Mouse (Mus musculus): ENCODE results near the gene Sprr2h. TPM values are rescaled to one million over a fixed set of nuclear protein-coding genes. Genes with fewer than 3 reads are reported as not detected.

Gene Sprr2h
- polyA plus RNA-seq, 1 experiment from 2014 or later, result not detected

Other genes with a start within 250 kb of the Sprr2h start
- gene Lelp1, start 242.9 kb upstream of the Sprr2h start, polyA plus RNA-seq (2015; fragmentation: Nextera tagmentation; extraction: Ambion mirVana), result not detected in 2 replicates
- not detected in 2 replicates for gene Sprr2a1, start 169.9 kb upstream of the Sprr2h start, polyA plus RNA-seq (2015; fragmentation: Nextera tagmentation; extraction: Ambion mirVana)
- gene Sprr2a2, start 169.8 kb upstream of the Sprr2h start, polyA plus RNA-seq (2015; fragmentation: Nextera tagmentation; extraction: Ambion mirVana), result 0.29 TPM in 1 of 2 replicates, not detected in the other
- gene Sprr2a3, start 100.3 kb upstream of the Sprr2h start, polyA plus RNA-seq (2015; fragmentation: Nextera tagmentation; extraction: Ambion mirVana), result not detected in 2 replicates
- gene Sprr2b, start 69.1 kb upstream of the Sprr2h start, polyA plus RNA-seq (2015; fragmentation: Nextera tagmentation; extraction: Ambion mirVana), result 0.63 TPM in 1 of 2 replicates, not detected in the other
- not detected in 2 replicates for gene Sprr2d, start 46.5 kb upstream of the Sprr2h start, polyA plus RNA-seq (2015; fragmentation: Nextera tagmentation; extraction: Ambion mirVana)
- not detected in 2 replicates for gene Sprr2e, start 33.5 kb upstream of the Sprr2h start, polyA plus RNA-seq (2015; fragmentation: Nextera tagmentation; extraction: Ambion mirVana)
- not detected in 2 replicates for gene Sprr2f, start 20.5 kb upstream of the Sprr2h start, polyA plus RNA-seq (2015; fragmentation: Nextera tagmentation; extraction: Ambion mirVana)
- not detected in 2 replicates for gene Sprr2i, start 22.3 kb downstream of the Sprr2h start, polyA plus RNA-seq (2015; fragmentation: Nextera tagmentation; extraction: Ambion mirVana)
- not detected in 2 replicates for gene Sprr2j-ps, start 32.4 kb downstream of the Sprr2h start, polyA plus RNA-seq (2015; fragmentation: Nextera tagmentation; extraction: Ambion mirVana)
- gene Gm9774, start 43.7 kb downstream of the Sprr2h start, polyA plus RNA-seq (2015; fragmentation: Nextera tagmentation; extraction: Ambion mirVana), result 6.2 and 10.3 TPM in 2 replicates
- not detected in 2 replicates for gene Sprr2k, start 46.9 kb downstream of the Sprr2h start, polyA plus RNA-seq (2015; fragmentation: Nextera tagmentation; extraction: Ambion mirVana)
- gene Sprr1b, start 53.1 kb downstream of the Sprr2h start, polyA plus RNA-seq (2015; fragmentation: Nextera tagmentation; extraction: Ambion mirVana), result not detected in 2 replicates
- not detected in 2 replicates for gene Sprr3, start 73.0 kb downstream of the Sprr2h start, polyA plus RNA-seq (2015; fragmentation: Nextera tagmentation; extraction: Ambion mirVana)
- not detected in 2 replicates for gene Sprr1a, start 100.2 kb downstream of the Sprr2h start, polyA plus RNA-seq (2015; fragmentation: Nextera tagmentation; extraction: Ambion mirVana)
- not detected in 2 replicates for gene Sprr4, start 114.8 kb downstream of the Sprr2h start, polyA plus RNA-seq (2015; fragmentation: Nextera tagmentation; extraction: Ambion mirVana)
- not detected in 2 replicates for gene 2310046K23Rik, start 148.8 kb downstream of the Sprr2h start, polyA plus RNA-seq (2015; fragmentation: Nextera tagmentation; extraction: Ambion mirVana)
- gene Ivl, start 188.1 kb downstream of the Sprr2h start, polyA plus RNA-seq (2015; fragmentation: Nextera tagmentation; extraction: Ambion mirVana), result not detected in 2 replicates
- gene Smcp, start 203.3 kb downstream of the Sprr2h start, polyA plus RNA-seq (2015; fragmentation: Nextera tagmentation; extraction: Ambion mirVana), result not detected in 2 replicates
- gene 2210017I01Rik, start 221.8 kb downstream of the Sprr2h start, polyA plus RNA-seq (2015; fragmentation: Nextera tagmentation; extraction: Ambion mirVana), result not detected in 2 replicates
- not detected in 2 replicates for gene Lce6a, start 236.0 kb downstream of the Sprr2h start, polyA plus RNA-seq (2015; fragmentation: Nextera tagmentation; extraction: Ambion mirVana)

All from hindbrain, embryonic 15.5 days (tissue).